Mouse (Mus musculus): ENCODE data around the gene Rad51b.

Gene Rad51b

GRCm38 (mm10) chr12:79577525-79577924 is 280.4 kb downstream of the Rad51b start:
- DNase-seq (ENCODE audit: low spot score) = no peak

- DNase-seq (ENCODE audit: low spot score) = no peak
Measured at GRCm38 (mm10) chr12:79579018-79579585, 282.0 kb downstream of the Rad51b start.

- no peak for DNase-seq (ENCODE audit: low spot score)
Measured at GRCm38 (mm10) chr12:79579837-79580236, 282.8 kb downstream of the Rad51b start.

- no peak for DNase-seq (ENCODE audit: low spot score)
Measured at GRCm38 (mm10) chr12:79584556-79585307, 287.6 kb downstream of the Rad51b start.

- no peak for DNase-seq (ENCODE audit: low spot score)
Measured at GRCm38 (mm10) chr12:79585336-79585735, 288.3 kb downstream of the Rad51b start.

GRCm38 (mm10) chr12:79588831-79589230 is 291.7 kb downstream of the Rad51b start:
- DNase-seq (ENCODE audit: low spot score) = no peak

GRCm38 (mm10) chr12:79592206-79592605 is 295.1 kb downstream of the Rad51b start:
- no peak for DNase-seq (ENCODE audit: low spot score)

- no peak for DNase-seq (ENCODE audit: low spot score)
Measured at GRCm38 (mm10) chr12:79596842-79597241, 299.8 kb downstream of the Rad51b start.

GRCm38 (mm10) chr12:79597351-79597750 is 300.3 kb downstream of the Rad51b start:
- no peak for DNase-seq (ENCODE audit: low spot score)

GRCm38 (mm10) chr12:79597786-79598185 is 300.7 kb downstream of the Rad51b start:
- no peak for DNase-seq (ENCODE audit: low spot score)

GRCm38 (mm10) chr12:79598496-79598895 is 301.4 kb downstream of the Rad51b start:
- no peak for DNase-seq (ENCODE audit: low spot score)

GRCm38 (mm10) chr12:79598901-79599300 is 301.8 kb downstream of the Rad51b start:
- no peak for DNase-seq (ENCODE audit: low spot score)

GRCm38 (mm10) chr12:79600149-79600769 is 303.2 kb downstream of the Rad51b start:
- DNase-seq (ENCODE audit: low spot score) = no peak

GRCm38 (mm10) chr12:79602641-79603040 is 305.6 kb downstream of the Rad51b start:
- no peak for DNase-seq (ENCODE audit: low spot score)

GRCm38 (mm10) chr12:79604850-79605249 is 307.8 kb downstream of the Rad51b start:
- DNase-seq (ENCODE audit: low spot score) = no peak

GRCm38 (mm10) chr12:79606197-79606631 is 309.1 kb downstream of the Rad51b start:
- DNase-seq (ENCODE audit: low spot score) = no peak

- DNase-seq (ENCODE audit: low spot score) = no peak
Measured at GRCm38 (mm10) chr12:79609399-79610010, 312.4 kb downstream of the Rad51b start.

GRCm38 (mm10) chr12:79610511-79611103 is 313.5 kb downstream of the Rad51b start:
- DNase-seq (ENCODE audit: low spot score) = no peak

- DNase-seq (ENCODE audit: low spot score) = no peak
Measured at GRCm38 (mm10) chr12:79611665-79612064, 314.6 kb downstream of the Rad51b start.

GRCm38 (mm10) chr12:79612334-79613060 is 315.4 kb downstream of the Rad51b start:
- peak; percentile 58 for DNase-seq (ENCODE audit: low spot score)

- DNase-seq (ENCODE audit: low spot score) = no peak
Measured at GRCm38 (mm10) chr12:79613061-79613788, 316.1 kb downstream of the Rad51b start.

Data from ovary, postnatal 10 days (tissue).